Mouse (Mus musculus) adrenal gland (tissue): ENCODE data around the gene Cep250.
"Not testable (repeated sequence)": the region's sequence is repeated elsewhere in the genome, so short reads cannot be mapped to it uniquely, and the experiment has no call there.

Experiments
- intact Hi-C: fragments of 180-260 bp; cut with DNase I; formaldehyde crosslinking; loops from one replicate; pipeline ENCODE4 v1.15.1; 2025
- long read RNA-seq, 2 experiments: library from polyadenylated mRNA; unstranded; transcript quantifications; one replicate each; pipeline ENCODE4 v2.0.0; 2020; ENCODE audit warnings: borderline replicate concordance in 1 of 2; ENCODE audit not compliant: insufficient replicate concordance in 1 of 2

The Cep250 gene
- long read RNA-seq, experiment 1, partial matches to known transcripts: 3 of 6 reads
- long read RNA-seq, experiment 1, other reads (novel, unspliced or antisense): 3 of 6 reads
- long read RNA-seq, experiment 2, partial matches to known transcripts: 8 of 12 reads
- long read RNA-seq, experiment 2, other reads (novel, unspliced or antisense): 4 of 12 reads

GRCm38 (mm10) chr2:155956134-155957059, at the start of gene Cep250:
Cep250 (plus strand) TSS chr2:155956458.
- intact Hi-C loops: no loop called here

DNA sequence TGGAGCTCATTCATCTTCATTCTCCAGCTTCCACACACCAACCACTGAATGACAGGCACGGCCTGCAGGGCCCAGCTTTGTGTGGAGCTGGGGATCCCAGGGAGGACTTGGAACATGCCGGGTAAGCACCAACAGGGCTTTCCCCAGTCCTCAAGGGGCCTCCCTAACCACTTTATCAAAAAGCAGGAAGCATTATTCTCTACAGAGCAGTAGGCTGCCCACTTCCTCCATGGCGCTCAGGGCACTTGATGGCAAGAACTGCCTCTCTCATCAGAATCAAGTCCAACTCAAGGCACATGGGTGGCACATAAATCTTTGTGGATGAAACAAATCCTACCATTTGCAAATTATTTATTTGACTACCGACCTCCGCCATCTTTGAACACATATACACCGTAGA, 41.6 kb upstream of the Cep250 start:
- intact Hi-C loops: no loop called here

- intact Hi-C loops: no loop called here
These were observed 33.1 kb upstream of the Cep250 start for GRCm38 (mm10) chr2:155923143-155923542.

DNA sequence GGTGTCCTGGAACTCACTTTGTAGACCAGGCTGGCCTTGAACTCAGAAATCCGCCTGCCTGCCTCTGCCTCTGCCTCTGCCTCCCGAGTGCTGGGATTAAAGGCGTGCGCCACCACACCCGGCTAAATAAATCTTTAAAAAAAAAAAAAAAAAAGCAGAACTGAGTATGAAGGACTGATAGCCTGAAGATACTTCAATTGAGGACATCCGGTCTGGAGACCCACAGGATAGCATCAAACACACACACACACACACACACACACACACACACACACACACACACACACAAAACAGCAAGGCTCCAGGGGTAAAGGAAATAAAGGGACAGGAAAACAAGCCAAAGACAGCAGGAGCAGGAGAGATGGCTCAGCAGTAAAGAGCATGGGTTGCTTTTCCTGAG, 31.0 kb upstream of the Cep250 start:
- intact Hi-C loops: not testable (repeated sequence)

DNA sequence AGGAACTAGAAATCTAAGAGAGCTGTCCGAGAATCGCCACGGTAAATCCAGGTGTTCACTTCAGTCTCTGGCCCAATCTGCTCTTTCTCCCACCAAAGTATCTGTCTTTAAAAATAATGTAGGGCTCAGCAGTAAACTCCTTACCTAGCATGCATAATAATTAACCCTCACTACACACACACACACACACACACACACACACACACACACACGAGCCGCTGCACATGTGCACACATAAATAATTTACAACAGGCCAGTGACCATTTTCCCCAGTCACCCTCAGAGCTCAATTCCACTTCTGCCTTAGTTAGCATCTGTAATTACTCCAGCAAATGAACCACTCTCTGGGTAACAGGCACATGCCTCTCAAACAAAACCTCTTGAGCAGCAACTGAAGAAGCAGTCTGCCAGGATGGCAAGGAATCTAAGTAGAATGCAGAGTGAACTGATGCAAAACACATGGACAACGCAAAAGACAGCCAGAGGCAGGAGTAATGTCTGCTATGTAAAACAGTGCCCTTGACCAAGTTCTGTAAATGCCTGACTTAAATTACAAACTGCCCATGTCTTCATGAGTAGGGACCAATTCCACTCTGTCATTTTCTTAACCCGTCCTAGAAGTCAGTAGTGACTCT, 27.4 kb upstream of the Cep250 start:
- intact Hi-C loops: no loop called here

- intact Hi-C loops: no loop called here
These were observed 26.5 kb upstream of the Cep250 start, which contains the start of gene Uqcc1 for GRCm38 (mm10) chr2:155929531-155930442. Uqcc1 (minus strand) TSS chr2:155930310.

DNA sequence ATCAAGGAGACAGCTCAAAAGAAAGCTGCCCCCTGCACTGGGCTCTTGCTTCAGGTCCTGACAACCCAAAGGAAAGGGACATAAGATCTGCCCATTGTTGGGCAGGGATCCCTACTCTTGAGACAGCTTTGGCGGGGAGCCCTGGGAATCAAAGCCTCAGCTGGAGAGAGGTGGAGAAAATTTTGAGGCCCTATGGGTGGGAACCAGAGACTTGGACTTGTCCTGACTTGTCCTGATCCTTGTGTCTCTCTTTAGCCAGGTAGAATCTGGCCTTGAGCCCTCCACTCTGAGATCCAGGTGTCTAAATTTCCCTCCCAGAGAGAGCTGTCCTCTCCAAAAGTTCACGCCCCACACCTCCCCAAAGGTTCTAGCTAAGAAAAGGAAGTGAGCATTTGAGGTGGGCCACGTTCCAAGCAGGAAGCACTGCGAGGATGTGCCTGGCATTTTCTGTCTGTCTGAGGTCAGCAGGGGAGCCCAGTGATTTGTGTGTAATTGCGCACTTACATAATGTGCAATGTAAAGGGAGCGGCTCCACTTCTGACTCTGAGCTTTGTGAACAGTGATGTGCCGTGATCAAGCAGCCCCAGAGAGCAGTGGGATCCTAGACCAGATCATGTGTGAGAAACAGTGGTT, 16.2 kb upstream of the Cep250 start:
- intact Hi-C loops: no loop called here

- intact Hi-C loops: no loop called here
These were observed 15.6 kb upstream of the Cep250 start, which contains the start of gene Gm15557 for GRCm38 (mm10) chr2:155940681-155941080. Gm15557 (plus strand) TSS chr2:155940728.

GRCm38 (mm10) chr2:155941697-155942442, 14.4 kb upstream of the Cep250 start:
- intact Hi-C loops: no loop called here

GRCm38 (mm10) chr2:155943463-155943862, 12.8 kb upstream of the Cep250 start:
- intact Hi-C loops: no loop called here

DNA sequence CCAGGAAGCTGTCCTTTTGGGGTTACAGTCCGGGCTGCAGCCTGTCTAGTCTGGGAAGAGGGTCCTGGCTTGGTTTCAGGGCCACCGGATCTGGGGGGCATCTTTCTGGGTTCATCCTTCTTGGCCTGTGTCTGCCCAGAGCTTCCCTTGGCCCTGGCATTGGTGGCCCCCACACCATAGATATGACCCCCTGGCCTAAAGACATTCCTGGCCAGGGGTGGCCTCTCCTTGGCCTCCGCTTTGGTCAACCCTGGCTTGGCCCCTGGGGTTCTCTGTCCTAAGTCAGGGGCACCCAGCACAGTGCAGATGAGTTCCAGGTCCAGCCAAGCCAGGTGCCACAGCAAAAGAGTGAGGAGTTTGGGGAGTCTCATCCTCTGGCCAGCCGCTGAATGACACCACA, 11.6 kb upstream of the Cep250 start:
- intact Hi-C loops: loop anchor here (2.0 kb wide), 1 partner anchor 96 kb away; no protein-coding TSS in a partner anchor

DNA sequence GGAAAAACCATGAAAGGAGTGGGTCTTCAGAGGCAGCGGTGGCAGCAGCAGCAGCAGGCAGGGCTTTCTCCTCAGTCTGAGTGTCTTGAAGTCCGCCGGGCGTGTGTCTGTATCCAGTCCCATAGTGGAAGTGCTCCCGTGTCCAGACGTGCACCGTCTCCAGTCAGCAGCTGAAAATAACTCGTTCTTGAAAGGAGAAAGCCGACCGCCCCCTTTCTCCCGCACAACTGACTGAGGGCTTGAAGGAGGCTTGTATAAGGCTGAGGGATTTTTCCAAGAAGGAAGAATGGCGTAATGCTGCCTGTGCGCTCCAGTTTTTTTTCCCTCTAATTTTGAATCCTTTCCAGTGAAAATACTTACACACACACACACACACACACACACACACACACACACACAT, 11.1 kb upstream of the Cep250 start, which contains the start of gene Gdf5:
Gene Gdf5, minus strand, starts transcription at position 244 of the 400 bp plus-strand sequence.
- intact Hi-C loops: loop anchor here (2.0 kb wide), 1 partner anchor 96 kb away; no protein-coding TSS in a partner anchor

DNA sequence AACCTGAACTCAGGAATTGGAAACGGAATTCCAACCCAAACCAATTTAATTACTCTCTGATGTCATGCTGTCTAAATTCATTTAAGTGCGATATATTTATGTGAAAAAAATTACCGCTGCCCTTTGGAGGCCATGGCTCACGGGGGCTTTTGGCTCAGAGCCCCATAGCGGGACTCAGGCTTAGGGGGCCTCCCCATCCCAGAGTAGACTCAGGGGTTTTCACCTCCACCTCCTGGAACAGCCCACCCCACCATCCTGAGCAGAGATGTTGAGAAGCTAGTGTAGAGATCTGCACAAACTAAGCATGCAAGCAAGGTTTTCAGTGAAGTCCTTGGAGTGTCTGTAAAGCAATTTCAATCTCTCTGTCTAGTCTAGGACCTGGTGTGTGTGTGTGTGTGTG, 10.7 kb upstream of the Cep250 start:
- intact Hi-C loops: loop anchor here (2.0 kb wide), 1 partner anchor 97 kb away; no protein-coding TSS in a partner anchor

DNA sequence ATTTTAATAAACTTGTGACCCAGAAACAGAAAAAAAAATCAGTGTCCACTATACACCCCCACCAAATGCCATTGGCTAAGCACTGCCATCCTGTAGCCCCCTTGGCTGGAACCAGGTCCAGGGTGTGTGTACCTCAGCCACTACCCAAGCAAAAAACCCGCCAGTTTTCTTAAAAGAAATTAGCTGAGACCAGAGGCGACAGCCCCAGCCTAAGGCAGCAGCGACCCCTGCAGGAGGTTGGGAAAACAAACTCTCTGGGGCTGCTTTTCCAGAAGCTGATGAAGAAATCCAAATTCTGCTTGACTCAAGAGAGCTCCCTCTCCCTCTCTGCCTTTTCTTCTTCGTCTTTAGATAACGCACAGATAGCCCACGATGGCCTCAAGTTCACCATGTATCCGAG, 10.2 kb upstream of the Cep250 start:
- intact Hi-C loops: no loop called here

DNA sequence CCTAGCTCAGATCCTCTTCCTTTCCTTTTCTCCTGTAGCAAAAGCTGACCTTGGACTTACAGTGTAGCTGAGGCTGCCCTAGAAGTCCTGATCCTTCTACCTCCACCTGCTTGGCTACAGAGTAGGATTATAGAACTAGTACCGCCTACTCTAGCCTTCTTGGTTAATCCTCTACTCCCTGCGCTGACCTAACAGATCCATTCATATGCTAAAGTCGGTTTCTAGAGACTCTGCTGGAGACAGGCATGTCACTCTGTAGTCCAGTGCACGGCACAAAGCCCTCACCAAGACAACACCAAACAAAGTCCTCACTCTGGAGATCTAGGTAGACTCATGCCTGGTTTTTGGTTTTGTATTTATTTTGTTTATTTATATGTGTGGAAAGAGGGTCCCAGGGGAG, 9.8 kb upstream of the Cep250 start:
- intact Hi-C loops: no loop called here

GRCm38 (mm10) chr2:155947390-155948002, 8.8 kb upstream of the Cep250 start:
- intact Hi-C loops: no loop called here

GRCm38 (mm10) chr2:155949362-155949761, 6.9 kb upstream of the Cep250 start:
- intact Hi-C loops: no loop called here

DNA sequence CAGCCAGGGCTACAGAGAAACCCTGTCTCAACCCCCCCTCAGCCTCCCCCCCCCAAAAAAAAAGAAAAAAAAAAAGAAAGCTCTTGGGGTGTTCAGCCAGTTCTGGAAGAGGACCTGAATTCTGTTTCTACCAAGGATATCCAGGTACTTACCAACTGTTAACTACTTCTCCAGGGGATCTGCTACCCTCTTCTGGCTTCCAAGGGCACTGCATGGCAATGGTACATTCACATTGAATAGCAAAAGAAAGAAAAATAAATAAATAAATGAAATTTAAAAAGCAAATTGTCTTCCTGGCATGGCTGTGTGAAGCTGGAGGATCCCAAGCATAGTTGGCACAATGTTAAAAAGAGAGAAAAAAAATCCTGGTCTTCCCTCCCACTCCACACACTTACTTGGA, 4.3 kb upstream of the Cep250 start:
- intact Hi-C loops: no loop called here

DNA sequence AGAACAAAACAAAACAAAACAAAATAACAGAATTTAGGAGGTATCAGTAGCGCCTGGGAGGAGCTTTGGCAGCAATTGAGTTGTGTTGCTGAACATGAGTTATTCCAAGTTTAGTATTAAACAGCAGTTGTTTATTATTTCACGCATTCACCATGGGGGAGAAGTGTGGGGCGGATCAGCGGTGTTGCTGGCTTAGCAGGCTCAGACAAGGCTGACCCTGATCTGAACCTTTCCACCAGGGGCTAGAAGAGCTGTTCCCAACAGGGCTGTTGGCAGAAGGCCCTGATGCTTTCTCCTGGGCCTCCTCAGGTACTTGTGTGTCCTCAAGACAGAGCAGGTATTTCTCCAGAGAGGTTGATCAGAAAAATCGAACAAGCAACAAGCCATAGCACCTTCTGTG, 3.7 kb downstream of the Cep250 start:
- intact Hi-C loops: loop anchor here (10.0 kb wide), 1 partner anchor 315 kb away; no protein-coding TSS in a partner anchor
